Mouse (Mus musculus): Measurements from ENCODE around the gene Lmo3. TPM values are rescaled to one million over a fixed set of nuclear protein-coding genes. Genes with fewer than 3 reads are reported as not detected.

The Lmo3 gene
- total and polyA plus RNA-seq, 3 experiments = not detected

DNA sequence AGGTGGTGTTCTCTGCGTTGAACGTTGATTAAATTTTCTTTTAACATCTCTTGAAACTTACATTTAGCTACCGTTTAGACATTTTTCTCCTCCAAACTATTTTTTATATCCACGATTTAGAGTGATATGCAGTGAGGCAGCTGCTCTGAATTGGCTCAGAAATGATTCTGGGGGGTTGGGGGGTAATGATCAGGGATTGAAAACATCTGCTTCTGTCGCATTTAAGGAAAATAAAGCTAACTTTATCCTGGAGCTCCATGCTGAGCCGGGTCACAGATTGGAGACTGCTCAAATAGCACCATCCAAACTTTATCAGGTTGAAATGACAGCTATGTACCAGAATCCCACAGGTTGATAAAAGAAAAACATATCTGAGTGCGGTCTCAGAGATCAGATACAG lies 29.6 kb downstream of the Lmo3 start:
- Histone ChIP-seq H3K9ac (ENCODE audit: control insufficient read depth, low read depth, low read length, poor library complexity, severe bottlenecking) (no peak overlapping the region), H3K4me1 (ENCODE audit: control insufficient read depth in 1 of 2, insufficient read depth in 2 of 2, low read length in 2 of 2) (no peaks in the 10 kb centered on the region), H3K9me3 (replicated peaks; ENCODE audit: insufficient read depth, low read length) (no peaks in the 10 kb centered on the region), H3K36me3 (ENCODE audit: control insufficient read depth in 1 of 2, insufficient read depth in 2 of 2, low read length in 2 of 2) (no peaks in the 10 kb centered on the region), H3K27ac (ENCODE audit: control insufficient read depth, low read depth, low read length) (no peak overlapping the region), H3K4me3 (ENCODE audit: control insufficient read depth in 1 of 2, insufficient read depth in 1 of 2, low read depth in 2 of 2, low read length in 2 of 2) (no peak overlapping the region), H3K27me3 (ENCODE audit: control insufficient read depth in 1 of 2, insufficient read depth in 2 of 2, low read length in 2 of 2) (no peaks in the 10 kb centered on the region), H3K79me2 (ENCODE audit: control insufficient read depth, insufficient read depth, low read length, poor library complexity) (no peaks in the 10 kb centered on the region)
- TF ChIP-seq USF1 (IDR thresholded peaks at IDR 0.05; ENCODE audit: low read depth, low read length) (no peak), SIN3A (IDR thresholded peaks at IDR 0.05; ENCODE audit: low read length) (no peak), POLR2A (IDR thresholded peaks at IDR 0.05; ENCODE audit: control insufficient read depth in 1 of 2, insufficient read depth in 1 of 2, low read depth in 1 of 2, low read length in 2 of 2, poor library complexity in 1 of 2) (no peak), EP300 (IDR thresholded peaks at IDR 0.05; ENCODE audit: low read depth in 1 of 2, low read length in 2 of 2) (no peak), ZMIZ1 (IDR thresholded peaks at IDR 0.05; ENCODE audit: low read depth, low read length) (no peak), ZNF384 (IDR thresholded peaks at IDR 0.05; ENCODE audit: low read depth, low read length) (no peak), ZKSCAN1 (IDR thresholded peaks at IDR 0.05; ENCODE audit: low read depth, low read length) (no peak), KAT2A (conservative IDR thresholded peaks at IDR 0.05; ENCODE audit: low read depth, low read length) (no peak), RAD21 (IDR thresholded peaks at IDR 0.05; ENCODE audit: low read depth, low read length) (no peak), NRF1 (IDR thresholded peaks at IDR 0.05; ENCODE audit: insufficient read depth, low read depth, low read length, poor library complexity, severe bottlenecking) (no peak), MEF2A (IDR thresholded peaks at IDR 0.05; ENCODE audit: extremely low read depth, insufficient replicate concordance, low read depth, low read length, poor library complexity, severe bottlenecking) (no peak), CTCF (IDR thresholded peaks at IDR 0.05 in 2 of 3, conservative IDR thresholded peaks at IDR 0.05 in 1 of 3; ENCODE audit: control insufficient read depth in 1 of 3, insufficient read depth in 1 of 3, low read depth in 2 of 3, low read length in 3 of 3, poor library complexity in 1 of 3, severe bottlenecking in 1 of 3) (no peak), MXI1 (IDR thresholded peaks at IDR 0.05; ENCODE audit: low read depth, low read length) (no peak), ELF1 (IDR thresholded peaks at IDR 0.05; ENCODE audit: low read depth, low read length) (no peak), HCFC1 (IDR thresholded peaks at IDR 0.05; ENCODE audit: low read depth, low read length) (no peak), USF2 (IDR thresholded peaks at IDR 0.05; ENCODE audit: borderline replicate concordance in 1 of 2, insufficient read depth in 1 of 2, low read depth in 1 of 2, low read length in 2 of 2) (no peak), ZC3H11A (IDR thresholded peaks at IDR 0.05; ENCODE audit: low read depth, low read length) (no peak)
- no peak for DNase-seq (ENCODE audit: low read depth, low spot score)

DNA sequence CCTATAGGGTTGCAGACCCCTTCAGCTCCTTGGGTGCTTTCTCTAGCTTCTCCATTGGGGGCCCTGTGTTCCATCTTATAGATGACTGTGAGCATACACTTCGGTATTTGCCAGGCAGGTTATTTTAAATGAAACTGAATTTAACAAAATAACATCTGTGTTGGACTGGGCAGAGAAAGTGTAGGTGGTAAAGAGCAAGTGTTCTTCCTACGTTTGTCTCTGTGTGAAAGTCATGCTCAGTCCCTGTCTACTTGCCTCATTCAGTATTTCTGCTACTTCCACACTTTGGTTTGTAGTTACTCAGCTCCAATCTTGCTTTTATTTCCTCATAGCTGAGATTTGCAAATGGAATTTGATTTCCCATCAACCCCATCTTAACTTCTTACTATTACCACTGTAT lies 46.9 kb downstream of the Lmo3 start:
- Histone ChIP-seq H3K36me3 (ENCODE audit: control insufficient read depth in 1 of 2, insufficient read depth in 2 of 2, low read length in 2 of 2) (no peaks in the 10 kb centered on the region), H3K4me3 (ENCODE audit: control insufficient read depth in 1 of 2, insufficient read depth in 1 of 2, low read depth in 2 of 2, low read length in 2 of 2) (no peak overlapping the region), H3K9ac (ENCODE audit: control insufficient read depth, low read depth, low read length, poor library complexity, severe bottlenecking) (no peak overlapping the region), H3K79me2 (ENCODE audit: control insufficient read depth, insufficient read depth, low read length, poor library complexity) (no peaks in the 10 kb centered on the region), H3K9me3 (replicated peaks; ENCODE audit: insufficient read depth, low read length) (no peaks in the 10 kb centered on the region), H3K27me3 (ENCODE audit: control insufficient read depth in 1 of 2, insufficient read depth in 2 of 2, low read length in 2 of 2) (no peaks in the 10 kb centered on the region), H3K27ac (ENCODE audit: control insufficient read depth, low read depth, low read length) (no peak overlapping the region), H3K4me1 (ENCODE audit: control insufficient read depth in 1 of 2, insufficient read depth in 2 of 2, low read length in 2 of 2) (no peaks in the 10 kb centered on the region)
- DNase-seq (ENCODE audit: low read depth, low spot score) = no peak
- TF ChIP-seq RAD21 (IDR thresholded peaks at IDR 0.05; ENCODE audit: low read depth, low read length) (no peak), POLR2AphosphoS5 (IDR thresholded peaks at IDR 0.05; ENCODE audit: borderline replicate concordance, low read depth, low read length) (no peak), CHD2 (IDR thresholded peaks at IDR 0.05; ENCODE audit: low read length) (no peak), MXI1 (IDR thresholded peaks at IDR 0.05; ENCODE audit: low read depth, low read length) (no peak), CTCF (IDR thresholded peaks at IDR 0.05 in 2 of 3, conservative IDR thresholded peaks at IDR 0.05 in 1 of 3; ENCODE audit: control insufficient read depth in 1 of 3, insufficient read depth in 1 of 3, low read depth in 2 of 3, low read length in 3 of 3, poor library complexity in 1 of 3, severe bottlenecking in 1 of 3) (no peak), USF1 (IDR thresholded peaks at IDR 0.05; ENCODE audit: low read depth, low read length) (no peak), E2F4 (IDR thresholded peaks at IDR 0.05; ENCODE audit: borderline replicate concordance, low read depth, low read length) (no peak), ZC3H11A (IDR thresholded peaks at IDR 0.05; ENCODE audit: low read depth, low read length) (no peak), POLR2AphosphoS2 (IDR thresholded peaks at IDR 0.05; ENCODE audit: low read length) (no peak), TAL1 (IDR thresholded peaks at IDR 0.05; ENCODE audit: low read length) (no peak), ELF1 (IDR thresholded peaks at IDR 0.05; ENCODE audit: low read depth, low read length) (no peak)

Measured in MEL (cell line).